Mouse (Mus musculus) cerebellum, postnatal 36 days (tissue): ENCODE data around the gene Serpinb12.
A peak's percentile ranks its signal among the peaks of the same experiment; 100 is the strongest.
"Not testable (repeated sequence)": the region's sequence is repeated elsewhere in the genome, so short reads cannot be mapped to it uniquely, and the experiment has no call there.

Experiments used
- DNase-seq, 2 experiments: peaks; one replicate each; pipeline ENCODE4 v3.0.0; 2021 to 2022; ENCODE audit warnings: mixed read lengths in 2 of 2

The Serpinb12 gene

GRCm38 (mm10) chr1:106934265-106934664 lies at the start of gene Serpinb12:
Gene Serpinb12 (plus strand): TSS chr1:106934449.
- DNase-seq = no peak

- not testable (repeated sequence) for DNase-seq
Observed at GRCm38 (mm10) chr1:106895142-106895541, 39.1 kb upstream of the Serpinb12 start.

DNA sequence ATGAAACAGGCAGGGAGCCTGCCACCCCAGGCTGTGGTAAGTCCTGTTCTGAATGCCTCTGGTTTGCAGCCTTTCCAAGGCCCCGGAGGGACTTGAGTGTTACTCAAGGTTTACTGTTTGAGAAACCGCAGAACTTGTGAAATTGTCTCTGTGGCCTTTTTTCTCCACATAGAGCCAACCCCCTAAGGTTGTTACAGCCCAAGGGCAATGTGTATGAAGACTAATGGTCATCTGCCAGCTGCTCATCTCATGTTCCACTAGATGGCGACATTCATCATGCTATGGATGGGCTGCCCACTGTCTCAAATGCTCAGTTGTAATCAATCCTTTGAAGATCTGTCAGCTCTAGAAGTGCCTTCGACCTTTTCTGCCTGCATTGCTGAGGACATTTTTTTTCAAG lies 32.8 kb upstream of the Serpinb12 start:
- DNase-seq = no peak

GRCm38 (mm10) chr1:106931954-106932353 lies 2.3 kb upstream of the Serpinb12 start:
- DNase-seq = no peak

DNA sequence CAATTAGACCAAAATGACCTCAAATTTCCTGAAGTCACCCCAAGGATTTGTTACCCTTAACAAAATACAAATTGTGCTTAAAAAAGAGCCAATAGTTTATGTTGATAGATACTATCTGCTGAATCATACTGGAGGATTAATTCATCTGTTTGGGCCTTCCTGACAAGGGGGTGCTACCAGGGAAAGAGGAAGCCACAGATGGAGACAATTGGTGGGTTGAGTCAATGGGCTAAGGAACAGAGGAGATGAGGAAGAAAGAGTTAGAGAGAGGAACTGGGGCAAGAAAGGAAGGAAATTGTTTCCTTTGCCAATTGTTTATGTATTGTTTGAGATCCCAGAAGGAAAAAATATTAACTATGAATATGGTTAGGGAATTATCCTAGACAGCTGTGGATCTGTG lies 591 bp upstream of the Serpinb12 start:
- DNase-seq = no peak

DNA sequence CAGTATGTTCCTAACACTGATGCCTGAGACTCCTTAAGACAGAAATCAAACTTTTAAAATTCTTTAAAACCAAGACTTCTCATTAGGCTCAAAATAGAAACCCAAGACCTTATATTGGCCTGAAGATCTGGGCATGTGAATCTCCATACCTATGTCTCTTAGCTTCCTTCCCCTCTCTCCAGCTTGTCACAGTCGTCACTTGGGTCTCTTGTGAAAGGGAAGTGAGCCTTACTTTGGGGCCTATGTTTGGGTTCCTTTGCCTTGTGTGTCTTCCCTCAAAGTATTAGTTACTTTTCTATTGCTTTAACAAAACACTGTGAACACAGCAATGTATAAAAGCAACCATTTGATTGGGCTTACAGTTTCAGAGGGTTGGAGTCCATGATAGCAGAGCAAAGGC lies 13.0 kb downstream of the Serpinb12 start:
- no peak for DNase-seq

- no peak for DNase-seq
Observed at GRCm38 (mm10) chr1:106959981-106960380, 25.7 kb downstream of the Serpinb12 start.

GRCm38 (mm10) chr1:106961023-106961422 lies 26.8 kb downstream of the Serpinb12 start:
- DNase-seq = no peak

GRCm38 (mm10) chr1:106980684-106981083 lies 46.4 kb downstream of the Serpinb12 start, which contains the start of gene Serpinb13:
Gene Serpinb13 (plus strand): TSS chr1:106980984.
- no peak for DNase-seq

- no peak for DNase-seq
Observed at GRCm38 (mm10) chr1:106983092-106983491, 48.8 kb downstream of the Serpinb12 start.

DNA sequence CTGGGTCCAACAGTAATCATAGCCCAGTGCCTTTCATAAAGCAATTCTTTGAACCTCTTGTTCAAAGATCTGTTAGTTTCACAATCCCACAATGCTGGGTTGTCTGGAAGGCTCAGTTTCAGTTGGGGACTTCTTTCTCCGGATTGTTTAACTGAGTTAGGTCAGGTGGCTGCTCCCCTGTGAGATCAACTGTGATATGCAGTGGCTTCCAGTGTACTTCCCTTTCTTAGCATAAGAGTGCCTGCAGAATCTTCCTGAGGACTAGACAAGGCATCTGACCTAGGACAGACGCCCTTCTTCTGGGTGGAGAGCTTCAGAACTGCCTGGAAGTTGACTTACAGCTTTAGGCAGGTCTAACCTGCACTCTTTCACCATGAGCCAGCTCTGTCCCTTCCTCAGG lies 49.6 kb downstream of the Serpinb12 start:
- DNase-seq = no peak

- peak; percentile 4 to 5 for DNase-seq
Observed at GRCm38 (mm10) chr1:107000424-107000823, 66.2 kb downstream of the Serpinb12 start.

DNA sequence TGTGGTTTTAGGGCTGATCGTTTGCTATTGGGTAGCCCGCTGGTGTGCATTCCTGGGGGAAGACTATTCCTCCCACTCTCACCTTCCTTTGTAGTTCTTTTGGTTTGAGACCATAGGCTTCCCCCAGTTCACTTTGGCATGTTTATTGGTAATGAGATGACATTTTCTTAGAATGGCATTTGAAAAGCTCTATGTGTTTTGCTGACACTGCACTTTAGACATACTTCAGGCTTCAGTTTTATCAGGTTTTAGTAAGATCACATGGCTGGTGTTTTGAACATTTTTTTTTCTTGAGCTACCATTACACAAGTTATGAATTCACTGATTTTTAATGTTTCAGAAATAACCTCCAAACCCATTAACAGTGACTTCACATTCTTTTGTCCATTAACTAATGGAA lies 67.5 kb downstream of the Serpinb12 start:
- DNase-seq = no peak

GRCm38 (mm10) chr1:107006316-107006715 lies 72.1 kb downstream of the Serpinb12 start:
- DNase-seq = no peak
